Mouse (Mus musculus): Measurements from ENCODE around the gene Vapa. TPM values are rescaled to one million over a fixed set of nuclear protein-coding genes. Genes with fewer than 3 reads are reported as not detected.

The Vapa gene
- polyA plus RNA-seq, 1 experiment from 2014 or later, result 174 TPM

DNA sequence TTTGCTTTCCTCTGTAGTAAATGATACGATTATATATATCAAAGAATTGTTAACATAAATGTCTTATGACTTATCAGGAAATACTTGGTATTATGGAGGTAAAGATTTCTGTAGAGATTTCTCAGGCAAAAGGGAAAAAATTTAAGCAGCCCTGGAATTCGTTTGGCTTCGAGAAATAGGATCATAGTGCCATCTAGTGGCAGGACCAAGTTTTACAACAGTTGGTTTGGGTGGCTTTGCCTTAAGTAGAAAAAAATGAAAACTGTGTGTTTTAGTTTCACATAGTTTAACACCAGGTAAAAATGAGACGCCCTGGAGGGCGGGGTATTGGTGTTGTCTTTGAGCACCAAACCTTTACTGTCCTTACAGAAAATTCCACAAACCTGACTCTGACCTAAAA is 50.6 kb downstream of the Vapa start:
- no peak for ATAC-seq (ENCODE audit: low read depth)
- no peaks in the 10 kb centered on the region for H3K27me3 ChIP-seq (ENCODE audit: control insufficient read depth, insufficient read depth, low read depth, low read length)
- H3K4me2 ChIP-seq (ENCODE audit: low read depth, low read length), result no peak overlapping the region
- no peaks in the 10 kb centered on the region for H3K9me3 ChIP-seq (ENCODE audit: control insufficient read depth, low read length)
- no peaks in the 10 kb centered on the region; the same call in 1 of the 2 replicates for H3K4me1 ChIP-seq (replicated peaks; ENCODE audit: control insufficient read depth, insufficient read depth, low read length)
- no peaks in the 10 kb centered on the region for H3K36me3 ChIP-seq (ENCODE audit: control insufficient read depth, insufficient read depth, low read length)
- WGBS, result 1% methylated on average over 5 of the region's 5 CpGs
- H3K27ac ChIP-seq (ENCODE audit: low read length), result no peak overlapping the region
- no peak overlapping the region for H3K4me3 ChIP-seq (ENCODE audit: low read length)
- H3K9ac ChIP-seq (ENCODE audit: low read length), result no peak overlapping the region

DNA sequence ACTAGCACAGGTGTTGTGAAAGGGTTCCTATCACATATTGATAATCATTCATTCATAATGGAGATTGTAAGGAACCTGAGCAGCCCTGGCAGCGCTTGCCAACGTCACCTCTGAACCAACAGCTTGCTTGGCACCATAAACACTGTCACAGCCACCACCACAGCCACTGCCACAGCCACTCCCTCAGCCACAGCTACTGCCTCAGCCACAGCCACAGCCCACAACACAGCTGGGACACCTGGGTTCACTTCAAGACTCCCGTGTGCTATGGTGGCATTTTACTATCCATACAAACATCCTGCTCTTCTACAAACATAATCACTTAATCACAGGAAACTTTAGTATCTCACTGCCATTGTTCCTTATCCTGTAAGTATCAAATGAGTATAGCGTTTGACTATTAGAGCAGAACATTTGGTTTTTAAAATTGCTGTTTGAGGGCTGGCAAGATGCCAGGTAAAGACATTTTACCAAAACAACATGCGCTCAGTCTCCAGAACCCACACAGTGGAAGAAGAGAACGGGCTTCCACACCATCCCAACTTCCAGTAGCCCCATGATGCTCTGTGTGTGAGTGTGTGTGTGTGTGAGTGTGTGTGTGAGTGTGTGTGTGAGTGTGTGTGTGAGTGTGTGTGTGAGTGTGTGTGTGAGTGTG is 51.9 kb downstream of the Vapa start:
- Histone ChIP-seq H3K9ac (ENCODE audit: low read length) (no peak overlapping the region), H3K36me3 (ENCODE audit: control insufficient read depth, insufficient read depth, low read length) (no peaks in the 10 kb centered on the region), H3K4me2 (ENCODE audit: low read depth, low read length) (no peak overlapping the region), H3K27ac (ENCODE audit: low read length) (no peak overlapping the region), H3K9me3 (ENCODE audit: control insufficient read depth, low read length) (no peaks in the 10 kb centered on the region), H3K4me1 (replicated peaks; ENCODE audit: control insufficient read depth, insufficient read depth, low read length) (no peaks in the 10 kb centered on the region; the same call in 1 of the 2 replicates), H3K27me3 (ENCODE audit: control insufficient read depth, insufficient read depth, low read depth, low read length) (no peaks in the 10 kb centered on the region), H3K4me3 (ENCODE audit: low read length) (no peak overlapping the region)
- 41% methylated on average over 6 of the region's 6 CpGs for WGBS
- ATAC-seq (ENCODE audit: low read depth), result no peak

DNA sequence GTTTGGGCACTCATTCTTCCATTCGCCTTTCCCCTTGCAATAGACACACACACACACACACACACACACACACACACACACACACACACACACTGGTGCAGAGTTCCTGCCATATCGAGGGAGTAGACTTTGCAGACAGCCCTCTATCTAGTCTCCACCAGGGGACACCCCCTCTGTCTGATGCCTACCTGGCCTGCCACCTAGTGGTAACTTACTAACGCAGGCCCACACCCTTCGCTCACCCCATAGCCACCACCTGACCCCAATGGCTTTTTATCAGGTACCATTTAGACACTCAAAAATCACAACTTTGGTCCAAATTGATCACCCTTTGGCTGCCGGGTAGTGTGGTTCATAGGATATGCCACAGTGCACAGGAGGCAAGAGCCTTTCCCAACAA is 54.1 kb downstream of the Vapa start:
- Histone ChIP-seq H3K9me3 (ENCODE audit: control insufficient read depth, low read length) (no peaks in the 10 kb centered on the region), H3K4me2 (ENCODE audit: low read depth, low read length) (no peak overlapping the region), H3K4me1 (replicated peaks; ENCODE audit: control insufficient read depth, insufficient read depth, low read length) (no peaks in the 10 kb centered on the region; the same call in 1 of the 2 replicates), H3K27me3 (ENCODE audit: control insufficient read depth, insufficient read depth, low read depth, low read length) (no peaks in the 10 kb centered on the region), H3K36me3 (ENCODE audit: control insufficient read depth, insufficient read depth, low read length) (no peaks in the 10 kb centered on the region), H3K27ac (ENCODE audit: low read length) (no peak overlapping the region), H3K4me3 (ENCODE audit: low read length) (no peak overlapping the region), H3K9ac (ENCODE audit: low read length) (no peak overlapping the region)
- WGBS, result 42% methylated on average over 5 of the region's 5 CpGs
- no peak for ATAC-seq (ENCODE audit: low read depth)

DNA sequence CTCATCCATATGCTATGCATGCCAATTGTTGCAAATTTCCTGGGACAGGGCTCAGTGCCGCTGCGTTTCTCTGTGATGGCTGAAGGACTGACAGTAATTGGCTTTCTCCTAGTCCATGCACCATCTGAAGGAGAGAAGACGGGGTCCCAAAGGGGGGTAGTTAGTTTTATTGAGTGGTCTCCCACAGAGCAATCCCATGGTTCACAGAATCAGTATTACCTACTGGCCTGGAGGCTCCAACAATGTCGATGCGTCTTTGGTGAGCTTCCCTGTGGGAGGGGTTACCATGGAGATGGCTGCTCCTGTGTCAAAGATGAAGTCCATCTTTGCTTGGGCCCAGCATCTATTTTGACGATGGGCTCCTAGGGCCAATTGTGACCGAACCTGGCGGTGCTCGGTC is 54.6 kb downstream of the Vapa start:
- Histone ChIP-seq H3K4me1 (replicated peaks; ENCODE audit: control insufficient read depth, insufficient read depth, low read length) (no peaks in the 10 kb centered on the region; the same call in 1 of the 2 replicates), H3K9ac (ENCODE audit: low read length) (no peak overlapping the region), H3K27ac (ENCODE audit: low read length) (no peak overlapping the region), H3K36me3 (ENCODE audit: control insufficient read depth, insufficient read depth, low read length) (no peaks in the 10 kb centered on the region), H3K9me3 (ENCODE audit: control insufficient read depth, low read length) (no peaks in the 10 kb centered on the region), H3K4me3 (ENCODE audit: low read length) (no peak overlapping the region), H3K4me2 (ENCODE audit: low read depth, low read length) (peak overlapping the region; percentile 9; the same call in 1 of the 2 replicates), H3K27me3 (ENCODE audit: control insufficient read depth, insufficient read depth, low read depth, low read length) (no peaks in the 10 kb centered on the region)
- ATAC-seq (ENCODE audit: low read depth), result no peak
- 67% methylated on average over 9 of the region's 9 CpGs for WGBS

DNA sequence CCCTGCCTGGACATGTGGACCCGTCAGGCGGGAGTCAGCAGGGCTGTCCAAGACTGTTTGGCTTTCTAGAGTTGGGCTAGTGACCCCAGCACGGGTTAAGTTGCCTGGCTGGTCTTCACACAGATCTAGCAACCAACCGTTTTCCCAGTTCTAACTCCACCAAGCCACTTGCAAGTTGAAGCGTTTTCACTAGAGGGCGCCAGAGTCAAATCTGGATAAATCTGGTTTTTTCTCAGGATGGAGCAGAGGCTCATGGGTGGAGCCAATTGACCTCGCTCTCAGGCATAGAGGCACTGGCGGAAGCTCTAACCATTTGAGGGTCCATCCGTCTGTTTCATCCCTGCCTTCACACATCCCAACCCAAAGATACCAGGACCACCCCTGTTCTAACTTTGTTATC is 55.1 kb downstream of the Vapa start:
- Histone ChIP-seq H3K4me3 (ENCODE audit: low read length) (no peak overlapping the region), H3K9ac (ENCODE audit: low read length) (no peak overlapping the region), H3K27ac (ENCODE audit: low read length) (no peak overlapping the region), H3K4me1 (replicated peaks; ENCODE audit: control insufficient read depth, insufficient read depth, low read length) (no peaks in the 10 kb centered on the region; the same call in 1 of the 2 replicates), H3K36me3 (ENCODE audit: control insufficient read depth, insufficient read depth, low read length) (no peaks in the 10 kb centered on the region), H3K4me2 (ENCODE audit: low read depth, low read length) (peak overlapping the region; percentile 9; the same call in 1 of the 2 replicates), H3K27me3 (ENCODE audit: control insufficient read depth, insufficient read depth, low read depth, low read length) (no peaks in the 10 kb centered on the region), H3K9me3 (ENCODE audit: control insufficient read depth, low read length) (no peaks in the 10 kb centered on the region)
- 36% methylated on average over 9 of the region's 9 CpGs for WGBS
- peak; percentile 46; the same call in 1 of the 2 replicates for ATAC-seq (ENCODE audit: low read depth)

DNA sequence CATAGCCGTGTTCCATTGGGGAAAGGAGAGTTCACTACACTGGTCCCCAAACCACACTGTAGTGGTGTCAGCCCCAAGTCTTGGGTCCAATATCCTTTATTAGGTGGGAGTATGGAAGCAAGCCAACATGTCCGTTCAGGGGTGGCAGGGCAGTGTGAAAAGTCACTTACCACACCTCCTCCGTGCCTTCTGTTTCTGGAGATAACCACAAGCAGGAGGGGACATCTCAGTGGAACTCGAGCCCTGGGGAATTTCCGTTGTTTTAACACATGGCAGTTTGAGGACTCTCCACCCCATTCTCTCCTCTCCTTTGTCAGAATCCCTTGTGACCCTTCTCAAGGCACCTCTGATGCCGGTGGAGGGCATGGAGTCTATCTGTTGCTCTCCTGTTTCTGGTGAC is 56.1 kb downstream of the Vapa start:
- H3K4me1 ChIP-seq (replicated peaks; ENCODE audit: control insufficient read depth, insufficient read depth, low read length), result no peaks in the 10 kb centered on the region
- H3K9ac ChIP-seq (ENCODE audit: low read length), result no peak overlapping the region
- H3K27ac ChIP-seq (ENCODE audit: low read length), result no peak overlapping the region
- no peak for ATAC-seq (ENCODE audit: low read depth)
- H3K9me3 ChIP-seq (ENCODE audit: control insufficient read depth, low read length), result no peaks in the 10 kb centered on the region
- no peaks in the 10 kb centered on the region for H3K27me3 ChIP-seq (ENCODE audit: control insufficient read depth, insufficient read depth, low read depth, low read length)
- no peak overlapping the region for H3K4me3 ChIP-seq (ENCODE audit: low read length)
- H3K36me3 ChIP-seq (ENCODE audit: control insufficient read depth, insufficient read depth, low read length), result no peaks in the 10 kb centered on the region
- WGBS, result 59% methylated on average over 6 of the region's 6 CpGs
- no peak overlapping the region for H3K4me2 ChIP-seq (ENCODE audit: low read depth, low read length)

DNA sequence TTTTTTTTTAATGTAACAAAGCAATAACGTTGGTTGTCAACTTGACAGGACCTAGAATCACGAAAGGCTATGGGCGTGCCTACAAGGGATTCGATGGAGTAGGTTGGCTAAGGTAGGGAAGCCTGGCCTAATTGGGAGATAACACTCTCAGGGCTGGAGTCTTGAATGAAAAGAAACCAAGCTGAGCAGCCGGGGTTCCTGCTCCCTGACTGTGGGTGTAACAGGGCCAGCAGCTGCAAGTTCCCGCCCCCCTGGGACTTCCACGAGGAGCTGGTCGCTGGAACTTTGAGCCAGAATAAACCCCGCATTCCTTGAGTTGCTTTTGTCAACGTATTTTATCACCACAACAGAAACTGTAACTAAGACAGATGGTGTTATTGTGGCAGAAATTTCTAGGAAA is 56.6 kb downstream of the Vapa start:
- Histone ChIP-seq H3K27ac (ENCODE audit: low read length) (no peak overlapping the region), H3K9me3 (ENCODE audit: control insufficient read depth, low read length) (no peaks in the 10 kb centered on the region), H3K36me3 (ENCODE audit: control insufficient read depth, insufficient read depth, low read length) (no peaks in the 10 kb centered on the region), H3K27me3 (ENCODE audit: control insufficient read depth, insufficient read depth, low read depth, low read length) (no peaks in the 10 kb centered on the region), H3K4me1 (replicated peaks; ENCODE audit: control insufficient read depth, insufficient read depth, low read length) (no peaks in the 10 kb centered on the region), H3K4me3 (ENCODE audit: low read length) (no peak overlapping the region), H3K9ac (ENCODE audit: low read length) (no peak overlapping the region), H3K4me2 (ENCODE audit: low read depth, low read length) (no peak overlapping the region)
- 53% methylated on average over 10 of the region's 10 CpGs for WGBS
- ATAC-seq (ENCODE audit: low read depth), result no peak

DNA sequence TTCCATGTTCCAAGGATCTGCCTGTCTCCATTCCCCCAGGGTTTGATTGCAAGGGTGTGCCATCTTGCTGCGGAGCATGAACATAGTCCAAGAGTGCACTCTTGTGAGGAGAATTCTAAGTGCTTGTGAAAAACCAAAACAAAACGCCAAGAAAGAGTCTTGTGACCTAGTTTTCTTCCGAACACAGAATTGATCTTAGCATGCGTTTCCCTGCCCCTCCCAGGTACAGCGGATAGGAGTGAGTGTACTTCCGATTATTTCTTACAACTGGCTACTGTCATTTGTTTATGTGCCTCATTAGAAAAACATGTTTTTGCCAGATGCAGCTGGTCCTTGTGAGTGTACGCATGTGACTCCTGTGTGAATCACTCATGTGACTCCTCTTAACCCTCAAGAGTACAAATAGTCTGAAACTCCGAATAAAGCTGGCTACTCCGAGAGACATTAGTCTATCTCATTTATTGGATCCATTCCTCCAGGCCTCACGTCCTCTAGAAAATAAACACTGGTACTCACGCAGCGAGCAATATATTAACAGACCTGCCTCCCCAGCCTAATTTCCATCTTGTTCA is 60.8 kb downstream of the Vapa start:
- WGBS, result 53% methylated on average over 12 of the region's 12 CpGs
- Histone ChIP-seq H3K4me3 (ENCODE audit: low read length) (no peak overlapping the region), H3K9ac (ENCODE audit: low read length) (no peak overlapping the region), H3K27ac (ENCODE audit: low read length) (no peak overlapping the region), H3K9me3 (ENCODE audit: control insufficient read depth, low read length) (no peaks in the 10 kb centered on the region), H3K36me3 (ENCODE audit: control insufficient read depth, insufficient read depth, low read length) (no peaks in the 10 kb centered on the region), H3K27me3 (ENCODE audit: control insufficient read depth, insufficient read depth, low read depth, low read length) (no peaks in the 10 kb centered on the region), H3K4me2 (ENCODE audit: low read depth, low read length) (no peak overlapping the region), H3K4me1 (replicated peaks; ENCODE audit: control insufficient read depth, insufficient read depth, low read length) (no peaks in the 10 kb centered on the region)
- no peak for ATAC-seq (ENCODE audit: low read depth)

DNA sequence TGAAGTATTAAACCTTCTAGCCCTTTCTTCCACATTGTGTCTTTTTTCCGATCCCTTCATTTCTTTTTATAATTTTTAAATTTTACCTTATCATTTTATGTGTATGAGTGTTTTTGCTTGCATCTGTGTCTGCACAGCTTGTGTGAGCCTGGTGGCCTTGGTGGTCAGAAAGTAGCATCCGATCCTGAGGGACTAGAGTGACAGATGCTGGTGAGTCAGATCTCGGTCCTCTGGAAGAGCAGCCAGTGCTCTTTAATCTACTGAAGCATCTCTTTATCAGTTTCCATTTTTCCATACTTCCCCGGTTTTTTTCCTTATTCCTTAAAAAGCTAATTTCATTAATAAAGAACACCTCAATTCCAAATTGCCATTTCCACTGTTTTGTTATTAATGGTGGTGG is 63.0 kb downstream of the Vapa start:
- Histone ChIP-seq H3K27ac (ENCODE audit: low read length) (no peak overlapping the region), H3K4me3 (ENCODE audit: low read length) (no peak overlapping the region), H3K27me3 (ENCODE audit: control insufficient read depth, insufficient read depth, low read depth, low read length) (no peaks in the 10 kb centered on the region)

More for the DNA sequence above, 63.0 kb downstream of the Vapa start:
- no peak overlapping the region for H3K4me2 ChIP-seq (ENCODE audit: low read depth, low read length)
- no peaks in the 10 kb centered on the region for H3K4me1 ChIP-seq (replicated peaks; ENCODE audit: control insufficient read depth, insufficient read depth, low read length)
- WGBS, result 81% methylated on average over 4 of the region's 4 CpGs
- no peak overlapping the region for H3K9ac ChIP-seq (ENCODE audit: low read length)
- no peaks in the 10 kb centered on the region for H3K36me3 ChIP-seq (ENCODE audit: control insufficient read depth, insufficient read depth, low read length)
- H3K9me3 ChIP-seq (ENCODE audit: control insufficient read depth, low read length), result no peaks in the 10 kb centered on the region
- ATAC-seq (ENCODE audit: low read depth), result no peak

Measured in lung, embryonic 16.5 days (tissue).